Mouse (Mus musculus) stomach, embryonic 16.5 days (tissue): ENCODE results near the gene Vdr. TPM values are rescaled to one million over a fixed set of nuclear protein-coding genes. Genes with fewer than 3 reads are reported as not detected.

Experiments used
- ATAC-seq: fragments of 200-750 bp; cut with Nextera tagmentation; 2 replicates; pipeline ENCODE4 v1.8.0; 2017; ENCODE audit warnings: moderate number of reproducible peaks, moderate TSS enrichment; ENCODE audit not compliant: insufficient read depth, low FRiP score
- H3K27ac ChIP-seq: fragments of 300-500 bp; sonication (generic); 2 replicates; pipeline ENCODE4 v1.5.1; 2014; ENCODE audit warnings: low read length
- H3K27me3 ChIP-seq: fragments of 300-500 bp; sonication (generic); 2 replicates; pipeline ENCODE4 v1.6.1; 2014; ENCODE audit warnings: low read length, control low read depth, mixed read lengths; ENCODE audit not compliant: control insufficient read depth, insufficient read depth
- H3K36me3 ChIP-seq: fragments of 300-500 bp; sonication (generic); 2 replicates; pipeline ENCODE4 v1.6.1; 2014; ENCODE audit warnings: low read length; ENCODE audit not compliant: control insufficient read depth, insufficient read depth
- H3K4me1 ChIP-seq: fragments of 300-500 bp; sonication (generic); 2 replicates; pipeline ENCODE4 v1.6.1; 2014; ENCODE audit warnings: low read length, control low read depth, mixed read lengths; ENCODE audit not compliant: control insufficient read depth, insufficient read depth
- H3K4me2 ChIP-seq: fragments of 300-500 bp; sonication (generic); 2 replicates; pipeline ENCODE4 v1.6.1; 2014; ENCODE audit warnings: low read depth, low read length, mixed read lengths
- H3K4me3 ChIP-seq: fragments of 300-500 bp; sonication (generic); replicated peaks from 2 replicates; pipeline ENCODE4 v1.5.1; 2014; ENCODE audit warnings: mild to moderate bottlenecking, low read length
- H3K9ac ChIP-seq: fragments of 300-500 bp; sonication (generic); 2 replicates; pipeline ENCODE4 v1.6.1; 2014; ENCODE audit warnings: low read length
- H3K9me3 ChIP-seq: fragments of 300-500 bp; sonication (generic); replicated peaks from 2 replicates; pipeline ENCODE4 v1.6.1; 2016; ENCODE audit warnings: low read length, control low read depth; ENCODE audit not compliant: control insufficient read depth
- WGBS: fragments of 180-500 bp; shearing (Covaris S2); extraction: QIAGEN DNeasy Blood & Tissue Kit; methylation state at CpG from one replicate; pipeline ENCODE4 v1.1.7; 2014; 5-methylcytosine and 5-hydroxymethylcytosine counted together
- polyA plus RNA-seq: library from polyadenylated mRNA; unstranded; fragments of >200 nt; fragmentation: Nextera tagmentation; extraction: Ambion mirVana; gene quantifications from 2 replicates; pipeline ENCODE4 v1.2.1, GENCODE M21; 2015

Gene Vdr
- polyA plus RNA-seq, 1 experiment from 2014 or later: 2.3 TPM

DNA sequence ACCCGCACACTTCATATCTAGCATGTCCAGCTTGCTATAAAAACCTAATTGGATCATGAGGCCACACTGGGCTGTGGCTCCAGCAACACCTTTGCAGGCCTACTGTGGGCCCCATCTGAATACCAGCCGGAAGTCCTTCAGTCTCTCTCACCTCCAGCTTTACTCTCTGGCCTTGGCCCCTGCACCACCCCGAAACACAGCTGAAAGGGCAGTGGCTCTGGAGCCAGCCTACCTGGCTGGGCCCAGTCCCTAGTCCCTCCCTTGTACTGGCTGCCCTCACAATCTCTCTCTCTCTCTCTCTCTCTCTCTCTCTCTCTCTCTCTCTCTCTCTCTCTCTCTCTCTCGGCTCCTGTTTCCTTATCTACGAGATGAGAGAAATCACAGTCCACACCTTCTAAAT, 11.6 kb downstream of the Vdr start:
- H3K27ac ChIP-seq: no peak overlapping the region
- WGBS: 74% methylated on average over 5 of the region's 5 CpGs

DNA sequence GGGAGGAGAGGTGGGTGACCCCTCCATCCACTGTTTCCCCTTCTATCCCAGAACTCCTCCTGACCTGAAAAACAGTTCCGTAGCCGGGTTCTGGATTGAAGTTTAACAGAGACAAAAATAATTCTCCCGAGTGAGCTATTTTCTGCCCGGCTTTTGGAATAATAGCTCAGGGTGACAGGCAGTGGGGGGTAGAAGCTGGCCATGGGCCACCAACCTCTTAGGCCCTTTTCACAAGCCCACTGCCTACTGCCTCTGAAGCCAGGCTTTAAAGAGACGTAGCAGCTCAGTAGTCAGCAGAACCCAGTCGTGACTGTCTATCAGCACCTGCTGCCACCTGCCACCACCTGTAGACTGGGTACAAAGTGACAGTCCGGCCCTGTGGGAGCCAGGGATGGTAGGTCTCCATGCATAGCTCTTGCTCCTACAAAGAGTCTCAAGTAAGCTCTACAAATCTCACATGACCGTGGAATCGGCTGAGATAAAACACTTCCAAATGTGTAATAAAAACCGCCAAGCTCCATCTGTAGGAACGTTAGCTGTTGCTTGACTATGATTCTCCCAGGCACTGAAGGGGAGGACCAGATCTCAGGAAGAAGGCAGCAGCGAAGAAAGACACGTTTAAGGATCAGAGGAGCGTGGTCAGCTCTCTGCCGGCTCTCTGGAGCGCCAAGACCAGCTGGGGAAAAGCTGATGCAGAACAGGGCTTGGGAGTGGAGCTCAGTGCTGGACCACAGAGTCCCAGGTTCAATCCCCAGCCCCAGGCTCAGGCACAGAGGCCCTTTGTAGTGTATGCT, 13.4 kb downstream of the Vdr start:
- H3K36me3 ChIP-seq: no peaks in the 10 kb centered on the region
- WGBS: 75% methylated on average over 16 of the region's 16 CpGs
- no peaks in the 10 kb centered on the region for H3K9me3 ChIP-seq
- H3K4me3 ChIP-seq: no peak overlapping the region
- no peak for ATAC-seq
- no peaks in the 10 kb centered on the region for H3K4me1 ChIP-seq
- H3K27ac ChIP-seq: no peak overlapping the region
- H3K27me3 ChIP-seq: no peaks in the 10 kb centered on the region
- H3K4me2 ChIP-seq: no peak overlapping the region
- H3K9ac ChIP-seq: no peak overlapping the region

More for the DNA sequence above, 11.6 kb downstream of the Vdr start:
- no peaks in the 10 kb centered on the region for H3K9me3 ChIP-seq
- H3K27me3 ChIP-seq: no peaks in the 10 kb centered on the region
- H3K4me2 ChIP-seq: no peak overlapping the region
- no peaks in the 10 kb centered on the region for H3K4me1 ChIP-seq
- H3K36me3 ChIP-seq: no peaks in the 10 kb centered on the region
- ATAC-seq: peak; percentile 38; the same call in 1 of the 2 replicates
- H3K9ac ChIP-seq: no peak overlapping the region
- no peak overlapping the region for H3K4me3 ChIP-seq

GRCm38 (mm10) chr15:97896347-97896746, 14.1 kb downstream of the Vdr start:
- no peak for ATAC-seq
- Histone ChIP-seq H3K36me3 (no peaks in the 10 kb centered on the region), H3K9me3 (no peaks in the 10 kb centered on the region), H3K4me2 (no peak overlapping the region), H3K4me1 (no peaks in the 10 kb centered on the region), H3K27ac (no peak overlapping the region), H3K9ac (no peak overlapping the region), H3K4me3 (no peak overlapping the region), H3K27me3 (no peaks in the 10 kb centered on the region)
- WGBS: 81% methylated on average over 9 of the region's 9 CpGs

DNA sequence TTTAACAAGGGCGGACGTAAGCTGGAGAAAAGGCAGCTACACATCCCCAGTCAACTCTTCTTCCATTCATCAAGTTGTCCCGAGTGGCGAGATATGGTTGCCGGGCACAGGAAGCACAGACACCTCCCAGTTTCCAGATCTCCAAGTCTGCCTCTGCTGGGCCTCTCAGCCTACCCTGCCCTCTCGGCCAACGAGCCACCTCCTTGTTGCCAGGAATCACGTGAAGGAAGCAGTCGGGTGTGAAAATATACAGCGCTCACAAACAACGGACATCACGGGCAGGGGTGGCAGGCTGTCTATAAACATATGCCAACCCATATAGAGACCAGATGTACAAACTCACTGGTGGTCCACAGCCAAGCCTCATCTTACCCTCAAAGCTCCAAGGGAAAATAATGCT, 14.6 kb downstream of the Vdr start:
- Histone ChIP-seq H3K27me3 (no peaks in the 10 kb centered on the region), H3K9me3 (no peaks in the 10 kb centered on the region), H3K27ac (no peak overlapping the region), H3K36me3 (no peaks in the 10 kb centered on the region), H3K4me1 (no peaks in the 10 kb centered on the region), H3K4me2 (no peak overlapping the region), H3K4me3 (no peak overlapping the region), H3K9ac (no peak overlapping the region)
- WGBS: 36% methylated on average over 12 of the region's 12 CpGs
- ATAC-seq: no peak

GRCm38 (mm10) chr15:97892506-97892905, 17.9 kb downstream of the Vdr start:
- Histone ChIP-seq H3K9ac (no peak overlapping the region), H3K4me1 (no peaks in the 10 kb centered on the region), H3K4me3 (no peak overlapping the region), H3K9me3 (no peaks in the 10 kb centered on the region), H3K27me3 (no peaks in the 10 kb centered on the region), H3K4me2 (no peak overlapping the region), H3K36me3 (no peaks in the 10 kb centered on the region), H3K27ac (no peak overlapping the region)
- ATAC-seq: no peak
- 43% methylated on average over 8 of the region's 8 CpGs for WGBS

- 84% methylated on average over 10 of the region's 10 CpGs for WGBS
- H3K9ac ChIP-seq: no peak overlapping the region
- no peak overlapping the region for H3K4me2 ChIP-seq
- no peak for ATAC-seq
- H3K36me3 ChIP-seq: no peaks in the 10 kb centered on the region
- no peaks in the 10 kb centered on the region for H3K27me3 ChIP-seq
- no peaks in the 10 kb centered on the region for H3K4me1 ChIP-seq
- no peak overlapping the region for H3K4me3 ChIP-seq
- no peak overlapping the region for H3K27ac ChIP-seq
- H3K9me3 ChIP-seq: no peaks in the 10 kb centered on the region
Measured at GRCm38 (mm10) chr15:97890450-97890849, 20.0 kb downstream of the Vdr start.

DNA sequence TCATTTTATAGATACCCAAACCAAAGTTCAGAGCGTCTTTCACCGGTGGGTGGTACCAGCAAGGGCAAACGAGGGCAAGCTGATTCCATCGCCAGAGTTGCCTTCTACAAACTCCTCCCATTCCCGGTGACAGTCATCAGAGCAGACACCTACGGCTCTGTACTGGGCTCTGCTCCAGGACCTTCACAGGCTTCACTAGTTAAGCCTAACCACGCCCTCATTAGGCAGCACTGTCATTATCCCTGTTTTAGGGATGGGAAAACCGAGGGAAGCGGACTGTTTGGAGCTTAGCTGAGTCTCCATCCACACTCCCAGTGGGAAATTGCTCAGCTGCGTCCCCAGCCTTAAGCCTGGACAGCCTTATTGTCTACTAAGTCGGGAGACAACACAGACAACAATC, 20.4 kb downstream of the Vdr start:
- Histone ChIP-seq H3K9ac (no peak overlapping the region), H3K9me3 (no peaks in the 10 kb centered on the region), H3K4me1 (no peaks in the 10 kb centered on the region), H3K4me2 (no peak overlapping the region), H3K36me3 (no peaks in the 10 kb centered on the region), H3K4me3 (no peak overlapping the region), H3K27ac (no peak overlapping the region), H3K27me3 (no peaks in the 10 kb centered on the region)
- ATAC-seq: no peak
- 64% methylated on average over 11 of the region's 11 CpGs for WGBS

GRCm38 (mm10) chr15:97887541-97888016, 22.9 kb downstream of the Vdr start:
- no peaks in the 10 kb centered on the region for H3K36me3 ChIP-seq
- H3K27ac ChIP-seq: no peak overlapping the region
- H3K27me3 ChIP-seq: no peaks in the 10 kb centered on the region
- no peak overlapping the region for H3K4me2 ChIP-seq
- no peak for ATAC-seq
- H3K4me1 ChIP-seq: no peaks in the 10 kb centered on the region
- no peak overlapping the region for H3K9ac ChIP-seq
- H3K9me3 ChIP-seq: no peaks in the 10 kb centered on the region
- no peak overlapping the region for H3K4me3 ChIP-seq
- WGBS: 79% methylated on average over 10 of the region's 10 CpGs

DNA sequence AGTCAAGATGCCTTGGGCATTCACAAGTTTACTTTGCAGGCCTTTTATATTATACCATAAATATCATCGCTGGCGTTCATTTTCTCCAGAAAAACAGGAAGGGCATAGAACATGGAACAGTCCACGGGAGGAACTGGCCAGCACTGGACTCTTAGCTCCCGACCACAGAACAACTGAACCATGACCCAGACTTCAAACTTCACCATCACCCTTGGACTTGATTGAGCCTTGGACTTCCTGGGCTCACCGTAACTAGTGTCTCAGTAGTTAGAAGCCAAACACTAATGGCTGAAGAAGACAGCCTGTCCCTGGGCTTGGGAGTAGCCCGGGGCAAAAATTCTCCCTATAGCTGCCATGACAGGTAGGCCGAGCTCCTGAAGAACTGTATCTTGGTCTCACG, 29.0 kb downstream of the Vdr start:
- Histone ChIP-seq H3K36me3 (no peaks in the 10 kb centered on the region), H3K27me3 (no peaks in the 10 kb centered on the region), H3K4me2 (no peak overlapping the region), H3K4me3 (no peak overlapping the region), H3K9ac (no peak overlapping the region), H3K27ac (no peak overlapping the region), H3K4me1 (no peaks in the 10 kb centered on the region), H3K9me3 (no peaks in the 10 kb centered on the region)
- WGBS: 88% methylated on average over 8 of the region's 8 CpGs
- ATAC-seq: no peak
